In genomic region chr14:22296655-22297239, GRCm38 (mm10) we compare ENCODE assay signal across 12 mouse cellular contexts.
"Had no signal": no experiment of that assay in that cellular context is flagged by ENCODE, and none has a peak within 500 bp of the region (broad histone marks: within the 10 kb centered on the region; RNA-seq: fewer than 3 reads in every experiment).

No protein-coding gene starts in this region.

- H3K4me2 ChIP-seq: limb, embryonic 15.5 days; liver, embryonic 12.5 days; lung, embryonic 15.5 days; midbrain, embryonic 13.5 days; neural tube, embryonic 13.5 days had no signal

- H3K27me3 ChIP-seq: limb, embryonic 15.5 days; liver, embryonic 12.5 days; lung, embryonic 15.5 days; neural tube, embryonic 13.5 days had no signal

- H3K9me3 ChIP-seq: limb, embryonic 15.5 days; liver, embryonic 12.5 days; lung, embryonic 15.5 days; midbrain, embryonic 13.5 days; neural tube, embryonic 13.5 days had no signal

- H3K9ac ChIP-seq: limb, embryonic 15.5 days; liver, embryonic 12.5 days; lung, embryonic 15.5 days; midbrain, embryonic 13.5 days; neural tube, embryonic 13.5 days had no signal

- H3K27ac ChIP-seq: left cerebral cortex, adult 2 months; limb, embryonic 15.5 days; liver, embryonic 12.5 days; lung, embryonic 15.5 days; midbrain, embryonic 13.5 days; neural tube, embryonic 13.5 days had no signal

- DNase-seq: kidney, adult 2 months; kidney, postnatal 25 days; lung, postnatal 14 days; right cerebral cortex, adult 18-20 months; right cerebral cortex, postnatal 25 days; thymus, postnatal 36 days had no signal

- H3K4me3 ChIP-seq: left cerebral cortex, adult 2 months; limb, embryonic 15.5 days; liver, embryonic 12.5 days; lung, embryonic 15.5 days; midbrain, embryonic 13.5 days; neural tube, embryonic 13.5 days had no signal

- H3K36me3 ChIP-seq: limb, embryonic 15.5 days; liver, embryonic 12.5 days; lung, embryonic 15.5 days; midbrain, embryonic 13.5 days; neural tube, embryonic 13.5 days had no signal

- ATAC-seq: liver, embryonic 12.5 days; midbrain, embryonic 13.5 days had no signal

- H3K4me1 ChIP-seq: limb, embryonic 15.5 days; liver, embryonic 12.5 days; lung, embryonic 15.5 days; midbrain, embryonic 13.5 days had no signal
